Mouse (Mus musculus) liver, embryonic 16.5 days (tissue): ENCODE data around the gene Bicral. TPM values are rescaled to one million over a fixed set of nuclear protein-coding genes. Genes with fewer than 3 reads are reported as not detected.

Source experiments
- ATAC-seq: fragments of 200-750 bp; cut with Nextera tagmentation; 2 replicates; pipeline ENCODE4 v1.8.0; 2017; ENCODE audit warnings: low read depth, mild to moderate bottlenecking, moderate number of reproducible peaks, moderate library complexity
- H3K27ac ChIP-seq: fragments of 300-500 bp; sonication (generic); 2 replicates; pipeline ENCODE4 v1.5.1; 2014; ENCODE audit warnings: mild to moderate bottlenecking, low read length
- H3K27me3 ChIP-seq: fragments of 300-500 bp; sonication (generic); 2 replicates; pipeline ENCODE4 v1.6.1; 2014; ENCODE audit warnings: low read depth, low read length, mixed read lengths; ENCODE audit not compliant: control insufficient read depth, insufficient read depth
- H3K36me3 ChIP-seq: fragments of 300-500 bp; sonication (generic); 2 replicates; pipeline ENCODE4 v1.6.1; 2014; ENCODE audit warnings: mild to moderate bottlenecking; ENCODE audit not compliant: control insufficient read depth, insufficient read depth
- H3K4me1 ChIP-seq: fragments of 300-500 bp; sonication (generic); 2 replicates; pipeline ENCODE4 v1.6.1; 2014; ENCODE audit warnings: low read depth, low read length, mixed read lengths; ENCODE audit not compliant: control insufficient read depth
- H3K4me2 ChIP-seq: fragments of 300-500 bp; sonication (generic); 2 replicates; pipeline ENCODE4 v1.6.1; 2014; ENCODE audit warnings: low read depth, low read length, mixed read lengths
- H3K4me3 ChIP-seq: fragments of 300-500 bp; sonication (generic); 2 replicates; pipeline ENCODE4 v1.5.1; 2014; ENCODE audit warnings: low read depth, mild to moderate bottlenecking, low read length
- H3K9ac ChIP-seq: fragments of 300-500 bp; sonication (generic); 2 replicates; pipeline ENCODE4 v1.6.1; 2014; ENCODE audit warnings: low read depth, low read length
- H3K9me3 ChIP-seq: fragments of 300-500 bp; sonication (generic); replicated peaks from 2 replicates; pipeline ENCODE4 v1.6.1; 2016; ENCODE audit warnings: low read length; ENCODE audit not compliant: control insufficient read depth
- WGBS: fragments of 180-500 bp; shearing (Covaris S2); extraction: QIAGEN DNeasy Blood & Tissue Kit; methylation state at CpG from one replicate; pipeline ENCODE4 v1.1.7; 2014; ENCODE audit not compliant: insufficient replicate concordance; 5-methylcytosine and 5-hydroxymethylcytosine counted together
- polyA plus RNA-seq: library from polyadenylated mRNA; unstranded; fragments of >200 nt; fragmentation: Nextera tagmentation; extraction: Ambion mirVana; gene quantifications from 2 replicates; pipeline ENCODE4 v1.2.1, GENCODE M21; 2015

Bicral gene
- polyA plus RNA-seq, 1 experiment from 2014 or later: 2.5 TPM

DNA sequence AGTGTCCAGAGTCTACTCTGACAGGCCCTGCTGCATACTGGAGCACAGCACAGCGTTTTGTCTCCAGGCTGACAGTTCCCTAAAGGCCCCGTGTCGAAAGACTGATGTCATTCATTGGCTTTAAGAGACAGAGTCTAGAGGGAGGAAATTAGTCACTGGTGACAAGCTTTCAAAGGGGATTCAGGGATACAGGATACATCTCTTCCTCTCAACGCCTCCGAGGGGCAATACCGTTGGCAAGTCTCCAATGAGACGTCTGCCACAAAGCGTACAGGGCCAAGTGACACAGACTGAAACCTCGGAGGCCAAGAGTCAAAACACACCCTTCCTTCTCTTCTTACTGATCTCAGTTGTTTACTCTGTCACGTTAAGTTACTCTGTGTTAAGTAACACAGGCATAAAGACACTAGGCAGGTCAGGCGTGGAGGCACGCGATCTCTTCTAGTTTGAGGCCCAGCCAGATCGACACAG lies 21.6 kb upstream of the Bicral start:
- Histone ChIP-seq H3K27ac (no peak overlapping the region), H3K4me2 (no peak overlapping the region), H3K4me3 (no peak overlapping the region), H3K36me3 (no peaks in the 10 kb centered on the region), H3K9ac (no peak overlapping the region), H3K9me3 (no peaks in the 10 kb centered on the region), H3K4me1 (peaks cover 19% of the 10 kb centered on the region), H3K27me3 (no peaks in the 10 kb centered on the region)
- WGBS: 47% methylated on average over 14 of the region's 14 CpGs
- no peak for ATAC-seq

DNA sequence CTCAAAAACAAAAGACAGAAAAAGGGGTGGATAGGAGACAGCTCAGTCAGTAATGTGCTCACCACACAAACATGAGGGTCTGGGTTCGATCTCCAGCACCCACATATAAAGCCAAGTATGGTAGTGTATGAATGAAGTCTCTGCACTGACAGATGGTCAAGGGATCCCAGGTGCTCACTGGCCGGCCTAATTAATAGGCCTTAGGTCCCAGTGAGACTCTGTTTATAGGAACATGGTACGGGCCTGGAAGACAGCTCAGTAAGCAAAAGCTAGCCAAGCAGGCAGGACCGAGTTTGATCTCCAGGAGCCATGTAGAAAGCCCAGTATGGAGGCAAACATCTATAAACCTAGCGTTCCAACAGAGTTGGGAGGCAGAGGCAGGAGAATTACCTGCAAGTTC lies 18.8 kb upstream of the Bicral start:
- H3K36me3 ChIP-seq: no peaks in the 10 kb centered on the region
- H3K27me3 ChIP-seq: no peaks in the 10 kb centered on the region
- no peak overlapping the region for H3K4me2 ChIP-seq
- WGBS: 72% methylated on average over 5 of the region's 5 CpGs
- no peak for ATAC-seq
- no peak overlapping the region for H3K9ac ChIP-seq
- H3K4me1 ChIP-seq: peaks cover 6% of the 10 kb centered on the region
- no peak overlapping the region for H3K4me3 ChIP-seq
- no peaks in the 10 kb centered on the region for H3K9me3 ChIP-seq
- H3K27ac ChIP-seq: no peak overlapping the region

- 66% methylated on average over 8 of the region's 8 CpGs for WGBS
- peak overlapping the region; percentile 42; the same call in 1 of the 2 replicates for H3K27ac ChIP-seq
- H3K4me2 ChIP-seq: no peak overlapping the region
- no peak overlapping the region for H3K9ac ChIP-seq
- no peak overlapping the region for H3K4me3 ChIP-seq
- H3K36me3 ChIP-seq: no peaks in the 10 kb centered on the region
- peaks cover 3% of the 10 kb centered on the region for H3K4me1 ChIP-seq
- ATAC-seq: peak; percentile 78
- H3K9me3 ChIP-seq: no peaks in the 10 kb centered on the region
- H3K27me3 ChIP-seq: no peaks in the 10 kb centered on the region
These were observed 18.2 kb upstream of the Bicral start for GRCm38 (mm10) chr17:46876371-46876950.

- no peak for ATAC-seq
- no peak overlapping the region for H3K9ac ChIP-seq
- no peaks in the 10 kb centered on the region for H3K27me3 ChIP-seq
- H3K36me3 ChIP-seq: no peaks in the 10 kb centered on the region
- H3K4me3 ChIP-seq: no peak overlapping the region
- no peaks in the 10 kb centered on the region for H3K9me3 ChIP-seq
- peaks cover 3% of the 10 kb centered on the region for H3K4me1 ChIP-seq
- no peak overlapping the region for H3K27ac ChIP-seq
- H3K4me2 ChIP-seq: no peak overlapping the region
- 66% methylated on average over 3 of the region's 3 CpGs for WGBS
These were observed 17.3 kb upstream of the Bicral start for GRCm38 (mm10) chr17:46875626-46876025.

DNA sequence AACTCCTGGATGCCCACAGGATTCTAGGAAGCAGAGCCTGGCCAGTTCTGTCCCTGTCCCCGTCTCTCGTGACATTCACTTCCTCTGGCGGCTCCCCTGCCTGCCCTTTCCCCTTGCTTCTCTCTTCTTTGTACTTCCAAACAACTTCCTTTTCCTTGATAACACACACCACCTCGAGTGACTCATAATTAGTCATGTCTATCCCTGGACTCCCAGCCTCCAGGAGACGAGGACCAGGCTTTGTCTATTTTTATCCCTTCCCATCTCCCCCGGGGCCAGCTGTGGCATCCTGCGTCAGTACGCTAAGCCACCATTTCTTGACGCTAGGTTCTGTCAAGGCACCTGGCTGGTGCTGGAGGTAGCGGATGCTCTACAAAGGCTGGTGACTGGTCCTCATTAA lies 15.9 kb upstream of the Bicral start:
- no peaks in the 10 kb centered on the region for H3K9me3 ChIP-seq

DNA sequence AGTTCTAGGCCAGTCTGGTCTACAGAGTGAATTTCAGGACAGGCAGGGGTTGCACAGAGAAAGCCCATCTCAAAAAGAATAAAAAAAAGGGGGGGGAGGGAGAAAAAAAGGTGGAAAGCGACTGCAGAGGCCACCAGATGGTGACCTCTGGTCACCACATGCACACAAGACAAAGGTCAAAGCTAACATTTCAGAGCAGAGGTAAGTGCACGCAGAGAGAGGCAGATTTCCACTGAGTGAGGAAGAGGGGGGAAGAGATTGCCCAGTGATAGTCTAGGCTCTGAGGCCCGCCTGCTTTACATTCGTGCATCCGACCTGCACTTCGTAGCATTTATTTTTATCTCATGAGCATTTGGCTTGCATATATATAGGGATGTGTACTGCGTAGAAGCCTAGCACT lies 14.5 kb upstream of the Bicral start:
- peak overlapping the region; percentile 63 for H3K27ac ChIP-seq
- WGBS: 62% methylated on average over 7 of the region's 7 CpGs
- no peak overlapping the region for H3K9ac ChIP-seq
- ATAC-seq: peak; percentile 68
- H3K4me2 ChIP-seq: peak overlapping the region; percentile 29; the same call in 1 of the 2 replicates
- no peak overlapping the region for H3K4me3 ChIP-seq
- no peaks in the 10 kb centered on the region for H3K27me3 ChIP-seq
- peaks cover 3% of the 10 kb centered on the region; the same call in 1 of the 2 replicates for H3K4me1 ChIP-seq
- no peaks in the 10 kb centered on the region for H3K36me3 ChIP-seq
- no peaks in the 10 kb centered on the region for H3K9me3 ChIP-seq

More for the DNA sequence above, 15.9 kb upstream of the Bicral start:
- no peaks in the 10 kb centered on the region for H3K27me3 ChIP-seq
- H3K9ac ChIP-seq: no peak overlapping the region
- ATAC-seq: no peak
- H3K36me3 ChIP-seq: no peaks in the 10 kb centered on the region
- peaks cover 3% of the 10 kb centered on the region; the same call in 1 of the 2 replicates for H3K4me1 ChIP-seq
- 35% methylated on average over 10 of the region's 10 CpGs for WGBS
- no peak overlapping the region for H3K27ac ChIP-seq
- H3K4me2 ChIP-seq: no peak overlapping the region
- no peak overlapping the region for H3K4me3 ChIP-seq

- no peak for ATAC-seq
- no peaks in the 10 kb centered on the region for H3K9me3 ChIP-seq
- H3K4me2 ChIP-seq: no peak overlapping the region
- no peaks in the 10 kb centered on the region for H3K36me3 ChIP-seq
- H3K27me3 ChIP-seq: no peaks in the 10 kb centered on the region
- WGBS: 6% methylated on average over 1 of the region's 1 CpGs
- no peak overlapping the region for H3K4me3 ChIP-seq
- H3K27ac ChIP-seq: no peak overlapping the region
- peaks cover 3% of the 10 kb centered on the region; the same call in 1 of the 2 replicates for H3K4me1 ChIP-seq
- no peak overlapping the region for H3K9ac ChIP-seq
These were observed 12.6 kb upstream of the Bicral start for GRCm38 (mm10) chr17:46870913-46871312.

GRCm38 (mm10) chr17:46870204-46870798 lies 12.0 kb upstream of the Bicral start:
- Histone ChIP-seq H3K9ac (no peak overlapping the region), H3K27me3 (no peaks in the 10 kb centered on the region), H3K4me2 (no peak overlapping the region), H3K4me1 (peaks cover 3% of the 10 kb centered on the region; the same call in 1 of the 2 replicates), H3K27ac (no peak overlapping the region), H3K4me3 (no peak overlapping the region), H3K9me3 (no peaks in the 10 kb centered on the region), H3K36me3 (no peaks in the 10 kb centered on the region)
- 59% methylated on average over 5 of the region's 5 CpGs for WGBS
- ATAC-seq: no peak

- Histone ChIP-seq H3K4me3 (no peak overlapping the region), H3K9me3 (no peaks in the 10 kb centered on the region), H3K4me2 (no peak overlapping the region), H3K36me3 (no peaks in the 10 kb centered on the region), H3K9ac (no peak overlapping the region), H3K4me1 (peaks cover 5% of the 10 kb centered on the region), H3K27me3 (no peaks in the 10 kb centered on the region), H3K27ac (no peak overlapping the region)
- no peak for ATAC-seq
- WGBS: 71% methylated on average over 12 of the region's 12 CpGs
These were observed 8.6 kb upstream of the Bicral start for GRCm38 (mm10) chr17:46866836-46867235.
